Mouse (Mus musculus) Muller cell, postnatal 12 days (primary cell): ENCODE results near the gene Ets1.
A peak's percentile ranks its signal among the peaks of the same experiment; 100 is the strongest.

Experiments
- DNase-seq: peaks from one replicate; pipeline ENCODE4 v3.0.0-alpha.2; 2015; ENCODE audit errors: inconsistent ontology term

Gene Ets1

DNA sequence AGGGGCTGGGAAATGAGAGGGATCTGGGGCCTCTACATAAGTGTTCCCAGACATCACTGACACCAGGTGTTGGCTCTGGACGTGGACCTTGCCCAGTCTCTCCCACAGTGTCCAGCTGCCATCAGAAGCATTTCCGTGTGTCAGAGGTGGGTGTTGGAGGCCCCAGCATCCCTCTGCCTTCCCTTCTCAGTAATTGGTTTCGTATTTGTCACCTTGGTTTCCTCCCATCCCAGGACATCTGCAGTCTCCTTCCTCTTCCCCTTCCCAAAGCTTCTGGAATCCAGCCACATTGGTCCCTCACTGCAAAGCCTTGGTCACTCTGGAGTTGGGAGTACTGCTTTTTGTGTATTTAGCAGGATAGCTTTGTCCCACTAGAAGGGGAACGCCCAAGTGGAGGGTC, 75.7 kb downstream of the Ets1 start:
- no peak for DNase-seq

DNA sequence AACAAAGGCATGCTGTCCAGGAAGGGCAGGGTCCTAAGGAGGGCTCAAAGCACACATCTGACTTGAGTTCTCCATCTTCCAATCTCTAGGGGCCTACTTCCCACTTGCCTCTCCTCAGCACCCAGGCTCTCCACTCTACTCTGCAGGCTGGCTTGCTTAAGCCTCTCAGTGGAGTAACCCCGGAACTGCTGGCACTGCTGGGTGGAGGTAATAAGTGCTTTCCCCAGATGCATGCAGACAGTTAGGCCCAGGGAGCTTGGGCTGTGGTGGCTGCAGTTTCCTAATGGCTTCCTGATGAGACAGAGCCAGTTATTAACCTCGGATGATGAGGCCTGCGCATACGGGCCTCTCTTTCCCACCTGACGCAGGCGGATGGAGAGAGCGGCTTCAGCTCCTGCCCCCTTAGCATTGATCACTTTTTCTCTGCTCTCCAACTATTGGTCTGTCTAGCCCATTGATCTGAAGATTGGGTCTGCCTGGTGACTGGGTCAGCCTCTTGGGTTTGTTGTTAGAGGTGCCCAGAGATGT, 76.4 kb downstream of the Ets1 start:
- no peak for DNase-seq

DNA sequence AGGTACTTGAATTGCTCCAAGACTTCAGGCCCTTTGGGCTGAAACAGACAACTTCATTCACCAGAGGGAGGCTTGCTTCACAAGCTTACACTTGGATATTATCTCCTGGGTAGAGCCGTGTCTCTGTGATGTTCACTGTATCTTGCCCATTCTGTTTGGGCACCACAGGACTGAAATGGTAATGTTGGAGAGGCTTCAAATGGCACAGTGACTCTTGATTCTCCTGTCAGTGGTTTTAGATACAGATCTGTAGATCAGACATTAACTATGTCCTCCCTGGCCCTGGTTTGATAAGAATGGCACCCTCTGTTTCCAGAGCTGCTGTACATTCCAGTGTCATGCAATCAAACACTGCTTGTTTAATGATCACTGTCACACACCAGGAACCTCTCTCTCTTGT, 77.1 kb downstream of the Ets1 start:
- no peak for DNase-seq

DNA sequence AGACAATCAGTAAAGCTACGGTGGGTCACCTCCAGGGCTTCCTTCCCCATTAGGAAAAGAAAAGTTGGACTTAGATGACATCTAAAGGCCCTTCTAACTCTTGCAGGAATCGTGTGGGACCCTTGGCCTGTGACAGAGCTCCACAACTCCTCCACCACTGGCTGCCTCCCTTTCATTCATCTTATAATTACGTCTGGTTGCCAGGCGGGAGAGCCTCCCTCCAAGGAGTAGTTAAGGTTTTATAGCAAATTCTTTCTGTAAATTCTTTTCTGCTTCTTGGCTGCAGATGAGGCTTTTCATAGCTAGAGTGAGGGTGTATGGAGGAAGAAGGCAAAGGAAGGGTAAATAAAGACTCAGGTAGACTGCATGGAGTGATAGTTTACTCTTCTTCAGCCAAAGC, 77.8 kb downstream of the Ets1 start:
- DNase-seq: no peak

DNA sequence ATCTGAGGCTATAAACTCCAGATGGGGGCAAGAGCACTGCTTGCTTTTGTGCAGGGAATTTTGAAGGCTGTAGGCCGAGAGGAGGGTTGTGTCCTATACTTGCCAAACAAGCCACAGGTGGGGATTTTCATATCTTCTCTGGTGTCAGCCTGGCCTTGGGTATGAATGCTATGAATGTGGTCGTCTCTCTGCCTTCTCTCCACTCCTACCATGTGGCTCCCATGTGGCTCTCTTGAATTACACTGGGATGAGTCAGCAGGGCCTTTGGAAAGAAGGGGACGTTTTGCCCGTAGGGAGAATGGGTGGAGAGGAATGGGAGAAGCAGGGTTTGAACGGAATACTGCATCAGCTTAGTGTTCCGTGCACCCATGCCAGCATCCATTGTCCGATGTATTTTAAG, 78.5 kb downstream of the Ets1 start:
- peak; percentile 88 for DNase-seq

DNA sequence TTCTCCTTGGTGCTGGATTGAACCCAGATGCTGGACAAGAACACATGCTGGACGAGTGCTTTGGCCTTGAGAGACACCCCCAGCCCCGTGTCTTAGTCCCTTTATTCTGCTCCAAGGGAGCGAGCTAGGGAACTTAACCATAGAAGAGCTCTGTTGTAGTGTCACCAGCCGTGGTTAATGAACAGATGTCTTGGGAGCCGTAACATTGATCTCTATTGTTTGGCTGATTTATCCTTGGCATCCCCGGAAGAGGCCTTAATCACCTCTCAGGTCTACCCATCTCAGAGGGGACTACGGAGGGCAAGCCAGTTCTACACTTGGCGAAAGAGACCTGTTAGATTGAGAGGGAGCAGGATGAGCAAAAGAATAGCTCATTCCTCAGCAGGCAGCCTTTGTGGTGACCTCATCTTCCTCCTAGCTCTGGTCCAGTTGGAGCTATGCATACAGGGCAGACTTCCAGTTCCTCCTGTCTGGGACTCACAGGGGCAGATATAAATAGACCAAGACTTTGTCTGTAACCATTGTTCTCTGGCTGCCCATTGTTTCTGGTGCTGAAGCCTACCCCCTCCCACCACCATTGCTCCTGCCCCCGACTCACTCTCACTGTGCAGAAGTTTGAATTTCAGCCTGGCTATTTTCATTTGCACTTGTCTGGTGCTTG, 79.9 kb downstream of the Ets1 start:
- DNase-seq: peak; percentile 92

DNA sequence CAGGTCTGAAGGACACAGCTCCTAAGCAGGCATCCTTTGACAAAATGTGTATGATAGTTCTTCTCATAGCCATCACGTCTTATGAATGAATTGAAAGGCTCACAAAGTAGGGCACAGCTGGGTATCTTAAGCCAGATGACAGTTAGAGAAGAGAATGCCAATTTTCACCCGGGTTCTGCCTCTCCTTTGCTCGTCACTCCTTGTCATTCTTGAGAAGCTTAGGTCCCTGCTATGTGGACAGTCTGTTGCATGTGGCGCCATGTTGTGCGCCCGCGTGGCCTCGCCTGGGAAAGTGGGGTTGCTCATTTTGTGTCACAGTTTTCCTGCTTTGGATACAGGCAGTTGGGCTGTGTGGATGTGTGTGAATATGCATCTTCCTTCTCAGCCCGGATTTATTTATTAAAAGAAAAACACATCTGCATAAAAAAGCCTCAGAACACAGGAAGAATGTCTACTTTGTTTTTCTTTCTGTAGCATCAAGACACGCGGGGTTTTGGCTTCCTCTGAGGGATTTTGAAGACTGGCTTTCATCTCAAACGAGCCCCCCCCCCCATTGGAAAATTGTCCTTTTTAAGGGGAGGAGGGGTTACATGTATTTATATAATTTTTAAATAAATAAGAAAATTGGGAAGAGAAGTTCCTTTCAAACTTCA, 81.4 kb downstream of the Ets1 start:
- peak; percentile 54 for DNase-seq

DNA sequence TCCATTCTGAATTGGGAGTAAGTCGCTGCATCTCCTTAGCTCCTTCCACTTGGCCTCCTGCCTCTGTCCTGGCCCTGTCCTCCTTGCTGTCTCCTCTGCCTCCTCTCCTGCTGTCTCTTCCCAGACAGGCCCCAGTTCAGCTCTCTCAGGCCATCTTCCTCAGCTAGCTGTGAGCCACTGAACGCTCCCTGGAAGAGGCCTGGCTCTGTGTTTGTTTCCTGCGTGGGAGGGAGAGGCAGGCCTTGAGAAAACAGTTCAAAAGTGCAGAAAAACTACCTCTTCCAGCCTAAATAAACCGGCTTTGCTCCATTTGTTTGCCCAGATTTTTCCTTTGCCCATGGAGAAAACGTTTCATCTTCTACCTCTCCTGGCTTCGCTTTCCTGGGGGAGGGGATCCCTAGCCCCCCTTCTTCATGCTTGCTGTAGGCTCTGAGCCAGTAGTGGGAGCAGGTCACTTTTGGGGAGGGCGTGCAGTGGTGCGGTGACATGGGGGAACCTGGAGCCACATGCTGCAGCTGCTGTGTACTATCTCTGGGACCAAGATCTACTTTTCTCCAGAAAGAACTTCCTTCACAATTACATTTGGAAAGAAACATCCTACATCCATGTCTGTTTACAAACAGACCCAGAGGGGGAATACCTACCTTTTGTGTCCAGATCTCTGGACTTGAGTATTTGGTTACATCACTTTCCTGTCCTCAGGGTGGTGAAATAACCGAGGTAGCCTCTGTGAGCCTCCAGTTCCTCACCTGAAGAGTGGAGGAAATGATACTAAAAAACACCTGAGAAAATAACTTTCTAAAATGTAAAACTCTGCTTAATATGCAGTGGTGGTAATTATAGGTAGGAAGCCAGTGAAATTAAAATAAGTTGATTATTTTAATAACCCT, 82.2 kb downstream of the Ets1 start:
- no peak for DNase-seq

DNA sequence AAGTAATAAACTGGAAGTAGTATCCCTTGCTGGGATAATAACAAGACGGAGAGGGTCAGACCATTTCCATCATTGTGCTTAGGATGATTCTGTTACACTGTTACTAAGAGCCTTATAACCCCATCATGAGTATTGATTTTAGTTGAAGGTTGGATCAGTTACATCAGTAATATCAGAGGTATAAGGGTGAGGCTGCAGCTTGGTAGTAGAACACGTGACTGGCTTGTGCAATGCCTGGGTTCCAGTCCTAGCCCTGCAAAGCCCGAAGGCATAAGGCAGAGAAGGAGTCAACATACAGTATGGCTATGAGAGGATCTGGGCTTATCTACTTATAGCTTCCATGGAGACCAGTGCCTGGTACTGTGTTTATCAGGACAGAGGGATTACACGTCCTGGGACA, 82.8 kb downstream of the Ets1 start:
- no peak for DNase-seq

DNA sequence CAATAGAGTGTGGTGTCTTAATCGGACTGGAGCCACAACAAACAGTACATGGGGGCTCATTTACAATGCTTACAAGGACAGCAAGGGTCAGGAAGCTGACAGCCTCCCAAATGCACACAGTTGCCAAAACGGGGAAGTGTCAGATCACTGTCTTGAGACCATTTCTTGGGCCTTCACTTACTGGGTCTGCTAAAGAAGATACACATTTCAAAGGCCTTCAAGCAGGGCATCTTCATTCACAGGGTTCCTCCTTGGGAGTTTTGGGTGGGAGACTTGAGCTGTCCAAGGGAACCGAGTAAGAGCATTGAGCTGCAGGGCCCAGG, 83.9 kb downstream of the Ets1 start:
- DNase-seq: no peak

DNA sequence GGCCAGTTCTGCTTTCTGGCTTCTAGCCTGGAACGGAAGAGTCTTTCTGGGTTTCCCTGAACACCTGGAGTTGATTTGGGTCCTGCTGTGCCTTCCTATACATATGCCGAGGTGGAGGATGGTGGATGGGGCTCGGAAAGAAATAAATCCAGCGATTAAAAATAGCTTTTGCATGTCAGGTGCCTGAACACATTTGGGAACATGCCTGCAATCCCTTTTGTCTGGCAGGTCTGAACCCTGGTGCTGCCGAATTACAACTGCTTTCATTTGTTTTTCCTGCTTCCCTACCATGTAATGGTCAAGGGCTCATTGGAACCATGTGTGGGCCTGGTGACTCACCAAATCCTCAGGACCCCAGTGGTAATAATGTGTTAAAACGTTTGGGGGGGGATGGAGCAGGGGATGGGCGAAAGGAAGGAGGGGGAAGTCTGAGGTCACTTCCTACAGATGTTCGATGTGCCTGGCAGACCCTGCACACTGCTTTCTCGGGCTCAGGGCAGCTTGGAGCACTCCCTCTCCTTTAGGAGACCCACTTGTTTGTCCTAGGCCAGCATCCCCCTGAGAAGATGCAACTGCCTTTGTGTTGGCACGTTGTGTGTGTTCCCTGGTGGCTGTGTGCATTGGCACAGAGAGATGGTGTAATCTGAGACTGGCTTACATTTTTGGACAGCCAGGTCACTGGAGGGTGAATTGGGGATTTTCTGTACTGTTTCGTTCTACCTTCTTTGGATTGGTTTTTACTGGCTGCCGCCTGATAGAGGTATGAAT, 84.4 kb downstream of the Ets1 start:
- peak; percentile 55 for DNase-seq

DNA sequence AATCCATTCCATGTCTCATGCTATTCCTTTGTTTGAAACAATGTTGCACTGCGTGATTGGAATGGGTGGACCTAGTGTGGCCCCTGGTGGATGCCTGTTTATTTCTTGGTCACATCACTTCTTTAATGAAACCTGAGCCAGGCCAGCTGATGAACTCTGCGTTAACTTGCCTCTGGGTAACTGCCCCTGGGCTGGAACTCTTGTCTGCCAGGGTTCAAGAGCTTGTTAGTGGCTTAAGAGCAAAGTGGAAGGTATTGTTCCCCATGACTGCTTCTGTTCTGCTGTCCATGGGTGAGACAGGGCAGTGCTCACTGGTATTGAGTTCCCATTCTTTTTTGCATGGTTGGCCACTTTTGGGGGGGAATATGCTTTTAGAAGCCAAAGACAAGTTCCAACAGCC, 85.1 kb downstream of the Ets1 start:
- peak; percentile 60 for DNase-seq

DNA sequence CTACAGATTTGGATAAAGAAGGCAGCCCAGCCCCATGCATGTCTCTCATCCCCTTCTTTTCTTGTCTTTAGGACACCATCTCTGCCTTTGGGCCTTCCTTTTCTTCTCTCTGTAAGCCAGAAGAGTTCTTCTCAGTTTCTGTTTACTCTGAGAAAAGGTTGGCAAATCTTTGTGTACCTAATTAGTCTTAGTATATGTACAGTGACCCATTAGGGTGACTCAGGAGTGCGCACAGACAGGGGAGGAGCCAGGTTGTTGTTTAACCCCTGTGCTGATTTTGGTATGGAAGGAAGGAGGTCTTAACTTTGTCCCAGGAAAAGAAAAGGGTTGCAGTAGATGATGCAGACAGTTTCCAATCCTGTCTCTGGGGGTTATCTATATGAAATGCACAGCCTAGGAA, 86.2 kb downstream of the Ets1 start:
- DNase-seq: no peak

DNA sequence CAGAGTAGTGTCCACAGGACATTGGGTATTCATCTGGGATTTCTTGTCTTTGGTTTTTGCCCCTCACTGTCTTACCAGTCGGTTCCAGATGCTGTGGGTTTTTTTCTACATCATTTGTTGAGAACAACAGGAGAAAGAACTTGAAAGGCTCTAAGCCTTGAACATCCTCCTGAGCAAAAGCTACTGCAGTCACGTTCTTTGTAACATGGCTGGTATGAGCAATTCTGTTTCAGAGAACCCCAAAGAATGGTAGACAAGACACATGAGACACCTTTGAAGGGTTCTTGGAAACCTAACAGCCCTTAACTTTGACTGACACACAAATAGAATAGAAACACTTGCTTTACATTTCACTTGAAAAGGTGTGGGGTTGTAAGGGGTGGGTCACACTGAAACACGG, 86.9 kb downstream of the Ets1 start:
- no peak for DNase-seq

DNA sequence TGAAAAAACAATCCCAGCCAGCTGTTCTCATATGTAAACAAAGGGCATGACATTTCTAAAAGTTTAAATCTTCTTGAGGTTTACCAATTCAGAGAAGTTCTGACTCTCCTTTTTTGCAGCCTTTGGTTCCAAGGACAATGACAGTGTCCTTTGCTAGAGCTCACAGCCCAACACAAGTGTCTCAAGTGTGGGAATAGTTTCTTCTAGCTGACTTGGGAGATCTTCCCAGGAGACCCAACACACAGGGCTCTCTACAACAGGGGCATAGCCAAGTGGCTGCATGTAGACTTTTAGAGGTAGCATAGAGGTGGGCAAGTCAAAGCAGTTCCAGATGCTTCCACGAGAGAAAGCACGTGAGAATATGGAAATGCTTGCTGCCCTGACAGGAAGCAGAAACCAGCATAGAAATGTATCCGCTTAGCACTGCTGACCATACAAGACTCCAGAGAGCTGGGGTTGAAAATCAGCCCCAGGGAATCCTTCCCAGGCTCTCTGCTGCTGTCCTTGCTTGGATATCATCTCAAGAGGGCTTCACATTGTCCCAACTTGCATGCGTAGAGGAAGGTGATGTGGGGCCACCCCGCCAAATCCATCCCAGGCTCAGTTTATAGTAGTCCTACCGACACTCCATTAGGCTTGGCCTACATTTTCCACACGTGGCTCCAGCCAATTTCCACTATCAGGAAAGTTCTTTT, 88.3 kb downstream of the Ets1 start:
- no peak for DNase-seq

DNA sequence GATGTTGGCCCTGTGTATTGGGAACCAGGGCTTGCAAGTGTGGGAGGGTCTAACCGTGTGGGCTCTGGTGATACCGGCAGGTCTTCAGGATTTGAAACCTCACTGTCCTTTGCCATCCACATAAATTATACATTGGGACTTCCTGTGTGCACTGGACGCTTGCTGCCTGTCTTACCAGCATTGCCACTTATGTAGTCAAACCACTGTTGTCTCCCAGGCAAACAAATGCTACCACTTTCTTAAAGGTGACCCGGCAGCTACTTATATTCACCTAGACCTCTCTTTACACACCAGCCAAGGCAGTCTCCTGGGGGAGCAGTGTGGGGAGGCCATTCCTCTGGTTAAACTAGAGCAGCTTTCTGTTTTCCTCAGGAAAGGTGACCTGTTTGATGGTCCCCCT, 89.9 kb downstream of the Ets1 start:
- no peak for DNase-seq

DNA sequence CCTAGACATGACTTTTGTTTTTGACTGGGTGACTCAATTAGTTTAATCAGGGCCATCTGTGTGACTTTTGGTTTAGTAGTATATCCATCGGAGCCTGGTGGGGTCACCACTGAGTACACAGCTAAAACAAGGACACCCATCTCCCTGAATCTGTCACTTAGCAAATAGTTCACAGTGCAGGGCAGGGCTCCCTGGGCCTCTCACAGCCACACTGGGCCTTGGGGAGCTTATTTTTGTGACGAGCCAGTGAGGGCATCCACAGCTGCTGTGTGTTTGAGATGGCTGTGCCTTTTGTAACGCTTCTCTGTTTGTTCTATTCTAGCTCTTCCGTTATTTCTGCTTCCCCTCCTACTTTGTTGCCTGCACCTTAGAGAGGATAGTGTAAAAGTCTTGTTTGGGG, 90.6 kb downstream of the Ets1 start:
- DNase-seq: no peak

DNA sequence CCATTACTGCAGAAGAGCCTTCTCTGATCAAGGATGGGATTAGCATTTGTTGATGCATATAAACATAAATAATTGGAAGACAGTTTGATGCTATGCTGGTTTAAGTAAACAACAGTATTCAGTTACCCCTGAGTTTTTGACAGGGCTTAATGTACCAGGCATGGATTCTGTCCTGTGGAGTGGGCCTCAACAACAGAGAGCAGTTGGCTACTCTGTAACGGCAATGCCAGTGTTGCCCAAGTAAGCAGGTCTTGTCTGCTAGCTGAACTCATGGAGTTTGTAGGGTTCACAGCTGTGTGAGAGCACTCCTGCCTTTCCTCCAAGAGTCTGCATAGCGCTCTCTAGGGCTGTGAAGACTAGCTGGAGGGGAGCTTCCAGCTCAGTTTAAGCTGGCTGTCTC, 91.0 kb downstream of the Ets1 start:
- DNase-seq: no peak

DNA sequence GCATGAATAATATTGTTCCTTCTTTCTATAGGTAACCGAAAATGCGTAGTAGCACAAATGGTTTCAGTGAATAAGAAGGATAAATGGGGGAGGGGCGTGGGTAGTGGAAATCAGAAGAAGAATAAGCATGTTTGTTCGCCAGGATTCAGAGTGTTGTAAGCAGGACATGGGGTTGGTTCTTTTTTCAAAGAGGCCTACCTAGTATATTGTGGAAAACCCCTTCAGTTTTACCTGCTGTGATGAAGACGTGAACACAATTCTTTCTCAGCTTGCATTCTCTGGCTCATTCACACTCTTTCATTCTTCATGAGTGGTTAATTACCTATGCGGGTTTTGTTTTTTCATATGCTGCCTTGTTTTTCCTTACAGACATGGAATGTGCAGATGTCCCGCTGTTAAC, 92.3 kb downstream of the Ets1 start:
- no peak for DNase-seq

DNA sequence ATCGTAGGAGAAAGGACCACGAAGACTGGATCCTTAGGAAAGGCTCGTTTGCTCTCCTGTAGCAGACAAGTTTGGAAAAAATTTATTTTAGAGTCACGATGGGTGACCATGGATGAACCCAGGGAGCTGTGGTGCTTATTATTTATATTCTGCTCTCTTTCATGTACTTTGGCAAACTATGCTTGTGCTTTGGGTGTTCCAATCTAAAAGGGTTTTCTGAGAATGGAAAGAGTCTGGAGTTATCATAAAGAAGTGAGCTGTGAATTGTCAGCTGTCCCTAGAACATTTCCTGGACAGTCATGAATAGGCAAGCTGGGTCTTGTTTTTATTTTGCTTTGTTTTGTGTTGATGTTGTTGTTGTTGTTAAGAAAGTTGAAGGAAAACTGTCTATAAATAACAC, 92.8 kb downstream of the Ets1 start:
- DNase-seq: no peak

DNA sequence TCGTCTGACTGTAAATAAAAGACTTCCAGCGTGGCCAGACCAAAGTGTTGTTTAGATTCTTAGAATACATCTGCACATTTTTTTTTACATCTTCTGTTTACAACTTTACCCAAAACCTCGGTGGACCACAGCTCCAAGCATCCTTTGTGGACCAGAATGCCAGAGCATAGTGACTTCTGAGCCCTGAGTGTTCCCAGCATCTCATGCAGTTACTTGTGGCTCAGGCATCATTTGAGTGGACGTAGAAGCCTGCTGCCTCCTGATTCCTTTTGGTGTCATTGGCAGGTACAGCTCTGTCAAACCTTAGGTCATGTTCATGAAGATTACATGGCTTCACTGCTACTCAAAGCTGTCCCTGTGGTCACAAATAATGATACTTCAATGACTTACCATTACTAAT, 93.2 kb downstream of the Ets1 start:
- DNase-seq: no peak
